Mouse (Mus musculus): Measurements from ENCODE around the gene Farsa. TPM values are rescaled to one million over a fixed set of nuclear protein-coding genes. Genes with fewer than 3 reads are reported as not detected.

The Farsa gene
- polyA plus RNA-seq, 1 experiment from 2014 or later = 96.9 TPM

GRCm38 (mm10) chr8:84847684-84848435, 8.9 kb upstream of the Farsa start:
- Histone ChIP-seq H3K36me3 (peaks cover 25% of the 10 kb centered on the region), H3K4me1 (peaks cover 30% of the 10 kb centered on the region), H3K27ac (peak overlapping the region; percentile 82), H3K9me3 (no peaks in the 10 kb centered on the region), H3K27me3 (no peaks in the 10 kb centered on the region), H3K4me2 (peak overlapping the region; percentile 66), H3K9ac (peak overlapping the region; percentile 64), H3K4me3 (peak overlapping the region; percentile 82)
- ATAC-seq (ENCODE audit: borderline replicate concordance, extremely low read depth, low FRiP score, low TSS enrichment) = no peak
- WGBS = 37% methylated on average over 6 of the region's 6 CpGs

DNA sequence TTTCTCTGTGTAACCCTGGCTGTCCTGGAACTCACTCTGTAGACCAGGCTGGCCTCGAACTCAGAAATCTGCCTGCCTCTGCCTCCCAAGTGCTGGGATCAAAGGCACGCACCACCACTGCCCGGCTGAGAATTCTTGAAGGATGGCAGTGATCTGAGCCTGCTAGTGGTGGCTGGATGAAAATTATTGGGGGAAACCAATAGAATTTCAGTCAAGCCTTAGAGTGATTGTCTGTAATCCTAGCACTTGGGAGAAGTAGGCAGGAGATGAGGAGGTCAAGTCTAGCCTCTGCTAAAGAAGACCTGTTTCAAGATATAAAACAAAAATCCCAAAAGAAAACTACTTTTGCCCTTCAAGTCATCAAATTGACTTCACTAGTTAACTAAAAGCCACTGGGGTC, 355 bp upstream of the Farsa start:
- no peaks in the 10 kb centered on the region for H3K27me3 ChIP-seq
- no peaks in the 10 kb centered on the region for H3K9me3 ChIP-seq
- peaks cover 12% of the 10 kb centered on the region for H3K4me1 ChIP-seq
- H3K36me3 ChIP-seq = peaks cover 20% of the 10 kb centered on the region
- no peak overlapping the region for H3K27ac ChIP-seq
- no peak overlapping the region for H3K4me2 ChIP-seq
- H3K9ac ChIP-seq = no peak overlapping the region
- ATAC-seq (ENCODE audit: borderline replicate concordance, extremely low read depth, low FRiP score, low TSS enrichment) = no peak
- peak overlapping the region; percentile 91 for H3K4me3 ChIP-seq
- 91% methylated on average over 3 of the region's 3 CpGs for WGBS

GRCm38 (mm10) chr8:84871376-84872308, 14.9 kb downstream of the Farsa start, which contains the start of gene Syce2:
Gene Syce2 (plus strand): TSS chr8:84872111.
- WGBS = 11% methylated on average over 45 of the region's 46 CpGs

DNA sequence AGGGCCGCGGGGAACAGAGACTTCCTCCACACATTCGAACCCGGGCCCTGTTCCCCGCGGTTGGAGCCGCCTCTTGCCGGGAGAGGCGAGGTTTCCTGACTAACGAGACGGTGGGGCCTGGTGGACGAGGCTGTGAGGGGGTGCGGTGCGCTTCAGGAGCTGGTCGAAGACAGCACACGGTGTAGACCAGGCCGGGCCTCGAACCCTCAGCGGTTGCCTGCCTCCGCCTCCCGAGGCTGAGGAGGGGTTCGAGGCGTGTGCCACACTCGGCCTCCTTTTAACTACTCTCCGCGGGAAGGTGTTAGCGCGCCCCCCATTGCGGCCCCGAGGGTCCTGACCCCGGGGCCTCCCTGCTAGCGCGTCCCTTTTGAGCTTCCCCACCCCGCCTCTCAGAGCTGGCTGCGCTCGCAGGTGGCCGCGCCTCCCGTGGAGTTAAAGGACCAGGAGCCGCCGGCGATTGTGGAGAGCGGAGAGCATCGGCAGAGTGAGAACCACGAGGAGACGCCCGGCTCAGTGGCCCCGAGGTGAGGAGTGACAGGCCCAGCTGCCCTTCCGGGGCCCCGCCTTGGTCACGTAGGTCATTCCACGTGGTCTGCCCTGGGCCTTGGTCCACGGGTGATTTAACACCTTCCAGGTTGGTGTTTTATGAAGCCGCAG, 15.6 kb downstream of the Farsa start:
- H3K4me3 ChIP-seq = peak overlapping the region; percentile 54
- H3K36me3 ChIP-seq = peaks cover 20% of the 10 kb centered on the region
- H3K9ac ChIP-seq = peak overlapping the region; percentile 58
- peaks cover 20% of the 10 kb centered on the region for H3K4me1 ChIP-seq
- H3K27ac ChIP-seq = 0 out of 2 replicates have a peak overlapping the region, but pooled peaks have one; percentile 30
- no peaks in the 10 kb centered on the region for H3K9me3 ChIP-seq
- no peaks in the 10 kb centered on the region for H3K27me3 ChIP-seq
- WGBS = 1% methylated on average over 53 of the region's 54 CpGs
- H3K4me2 ChIP-seq = peak overlapping the region; percentile 100
- peak; percentile 66; the same call in 1 of the 2 replicates for ATAC-seq (ENCODE audit: borderline replicate concordance, extremely low read depth, low FRiP score, low TSS enrichment)

More at GRCm38 (mm10) chr8:84871376-84872308, 14.9 kb downstream of the Farsa start, which contains the start of gene Syce2:
- H3K27me3 ChIP-seq = no peaks in the 10 kb centered on the region
- H3K9ac ChIP-seq = peak within 1 kb of the TSS; percentile 58
- 0 out of 2 replicates have a peak within 1 kb of the TSS, but pooled peaks have one; percentile 30 for H3K27ac ChIP-seq
- peak; percentile 66 for ATAC-seq (ENCODE audit: borderline replicate concordance, extremely low read depth, low FRiP score, low TSS enrichment)
- peak within 1 kb of the TSS; percentile 100 for H3K4me2 ChIP-seq
- H3K4me1 ChIP-seq = peaks cover 20% of the 10 kb centered on the region
- H3K4me3 ChIP-seq = peak within 1 kb of the TSS; percentile 54
- peaks cover 27% of the 10 kb centered on the region for H3K36me3 ChIP-seq
- H3K9me3 ChIP-seq = no peaks in the 10 kb centered on the region

GRCm38 (mm10) chr8:84873016-84873415, 16.2 kb downstream of the Farsa start:
- Histone ChIP-seq H3K4me3 (peak overlapping the region; percentile 54), H3K27me3 (no peaks in the 10 kb centered on the region), H3K9ac (no peak overlapping the region), H3K9me3 (no peaks in the 10 kb centered on the region), H3K4me2 (peak overlapping the region; percentile 100), H3K27ac (no peak overlapping the region), H3K4me1 (peaks cover 20% of the 10 kb centered on the region), H3K36me3 (peaks cover 14% of the 10 kb centered on the region)
- no peak for ATAC-seq (ENCODE audit: borderline replicate concordance, extremely low read depth, low FRiP score, low TSS enrichment)
- WGBS = 64% methylated on average over 4 of the region's 4 CpGs

GRCm38 (mm10) chr8:84874339-84874738, 17.6 kb downstream of the Farsa start:
- Histone ChIP-seq H3K9me3 (no peaks in the 10 kb centered on the region), H3K4me1 (peaks cover 20% of the 10 kb centered on the region), H3K4me3 (no peak overlapping the region), H3K36me3 (peaks cover 4% of the 10 kb centered on the region; the same call in 1 of the 2 replicates), H3K4me2 (no peak overlapping the region), H3K27me3 (no peaks in the 10 kb centered on the region), H3K9ac (no peak overlapping the region), H3K27ac (no peak overlapping the region)
- ATAC-seq (ENCODE audit: borderline replicate concordance, extremely low read depth, low FRiP score, low TSS enrichment) = no peak
- WGBS = 84% methylated on average over 3 of the region's 3 CpGs

- H3K4me1 ChIP-seq = peaks cover 10% of the 10 kb centered on the region
- no peak overlapping the region for H3K9ac ChIP-seq
- H3K4me3 ChIP-seq = no peak overlapping the region
- no peak for ATAC-seq (ENCODE audit: borderline replicate concordance, extremely low read depth, low FRiP score, low TSS enrichment)
- no peak overlapping the region for H3K4me2 ChIP-seq
- 67% methylated on average over 3 of the region's 3 CpGs for WGBS
- no peaks in the 10 kb centered on the region for H3K27me3 ChIP-seq
- H3K9me3 ChIP-seq = no peaks in the 10 kb centered on the region
- no peak overlapping the region for H3K27ac ChIP-seq
- no peaks in the 10 kb centered on the region for H3K36me3 ChIP-seq
Measured at GRCm38 (mm10) chr8:84877297-84878035, 20.7 kb downstream of the Farsa start.

GRCm38 (mm10) chr8:84878915-84879314, 22.1 kb downstream of the Farsa start:
- H3K9me3 ChIP-seq = no peaks in the 10 kb centered on the region
- no peaks in the 10 kb centered on the region for H3K4me1 ChIP-seq
- H3K9ac ChIP-seq = no peak overlapping the region
- no peak overlapping the region for H3K4me3 ChIP-seq
- no peak overlapping the region for H3K4me2 ChIP-seq
- 71% methylated on average over 1 of the region's 1 CpGs for WGBS
- H3K27ac ChIP-seq = no peak overlapping the region
- H3K27me3 ChIP-seq = no peaks in the 10 kb centered on the region
- H3K36me3 ChIP-seq = no peaks in the 10 kb centered on the region
- ATAC-seq (ENCODE audit: borderline replicate concordance, extremely low read depth, low FRiP score, low TSS enrichment) = no peak

- Histone ChIP-seq H3K4me1 (no peaks in the 10 kb centered on the region), H3K27ac (no peak overlapping the region), H3K4me2 (no peak overlapping the region), H3K4me3 (no peak overlapping the region), H3K9me3 (no peaks in the 10 kb centered on the region), H3K27me3 (no peaks in the 10 kb centered on the region), H3K36me3 (peaks cover 26% of the 10 kb centered on the region), H3K9ac (no peak overlapping the region)
- no peak for ATAC-seq (ENCODE audit: borderline replicate concordance, extremely low read depth, low FRiP score, low TSS enrichment)
- WGBS = 86% methylated on average over 4 of the region's 4 CpGs
Measured at GRCm38 (mm10) chr8:84884728-84885127, 27.9 kb downstream of the Farsa start.

GRCm38 (mm10) chr8:84888280-84888679, 31.5 kb downstream of the Farsa start:
- ATAC-seq (ENCODE audit: borderline replicate concordance, extremely low read depth, low FRiP score, low TSS enrichment) = no peak
- H3K9me3 ChIP-seq = no peaks in the 10 kb centered on the region
- peaks cover 10% of the 10 kb centered on the region for H3K4me1 ChIP-seq
- H3K27me3 ChIP-seq = no peaks in the 10 kb centered on the region
- H3K36me3 ChIP-seq = peaks cover 27% of the 10 kb centered on the region
- H3K9ac ChIP-seq = no peak overlapping the region
- H3K4me3 ChIP-seq = no peak overlapping the region
- WGBS = 89% methylated on average over 3 of the region's 3 CpGs
- H3K27ac ChIP-seq = no peak overlapping the region
- no peak overlapping the region for H3K4me2 ChIP-seq

DNA sequence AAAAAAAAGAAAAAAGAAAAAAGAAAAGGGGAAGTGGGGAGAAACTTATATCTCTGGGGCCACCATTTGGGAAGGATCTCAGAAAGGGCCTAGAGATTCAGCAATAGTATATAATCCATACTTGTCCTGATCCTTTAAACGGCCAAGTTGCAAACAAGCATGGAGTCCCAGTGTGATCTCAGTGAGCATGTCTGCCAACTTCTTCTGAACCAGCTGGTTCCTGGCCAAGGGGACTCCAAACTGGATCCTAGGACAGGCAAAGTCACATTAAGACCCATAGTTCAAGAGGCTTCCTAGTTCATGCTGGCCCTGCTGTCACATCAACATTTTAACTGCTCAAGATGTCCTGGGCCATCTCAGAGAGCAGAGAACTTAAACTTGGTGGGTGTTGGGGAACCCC, 32.4 kb downstream of the Farsa start:
- Histone ChIP-seq H3K4me3 (no peak overlapping the region), H3K4me2 (no peak overlapping the region), H3K27me3 (no peaks in the 10 kb centered on the region), H3K4me1 (peaks cover 10% of the 10 kb centered on the region), H3K9ac (no peak overlapping the region), H3K27ac (no peak overlapping the region), H3K36me3 (peaks cover 27% of the 10 kb centered on the region), H3K9me3 (no peaks in the 10 kb centered on the region)
- no peak for ATAC-seq (ENCODE audit: borderline replicate concordance, extremely low read depth, low FRiP score, low TSS enrichment)
- 84% methylated on average over 1 of the region's 1 CpGs for WGBS

All from lung, embryonic 15.5 days (tissue).